Mouse (Mus musculus): ENCODE data around the gene Clybl.

Gene Clybl

GRCm38 (mm10) chr14:122305132-122305531, 123.6 kb downstream of the Clybl start:
- DNase-seq (ENCODE audit: low spot score), result no peak

GRCm38 (mm10) chr14:122312415-122312814, 130.9 kb downstream of the Clybl start:
- DNase-seq (ENCODE audit: low spot score), result no peak

- no peak for DNase-seq (ENCODE audit: low spot score)
These were observed 131.8 kb downstream of the Clybl start for GRCm38 (mm10) chr14:122313328-122313727.

- no peak for DNase-seq (ENCODE audit: low spot score)
These were observed 134.2 kb downstream of the Clybl start for GRCm38 (mm10) chr14:122315743-122316142.

GRCm38 (mm10) chr14:122322136-122322535, 140.6 kb downstream of the Clybl start:
- DNase-seq (ENCODE audit: low spot score), result peak; percentile 22

GRCm38 (mm10) chr14:122323838-122324458, 142.4 kb downstream of the Clybl start:
- DNase-seq (ENCODE audit: low spot score), result no peak

GRCm38 (mm10) chr14:122330136-122330535, 148.6 kb downstream of the Clybl start:
- DNase-seq (ENCODE audit: low spot score), result no peak

- DNase-seq (ENCODE audit: low spot score), result no peak
These were observed 149.2 kb downstream of the Clybl start for GRCm38 (mm10) chr14:122330716-122331115.

- no peak for DNase-seq (ENCODE audit: low spot score)
These were observed 150.3 kb downstream of the Clybl start for GRCm38 (mm10) chr14:122331635-122332460.

GRCm38 (mm10) chr14:122336957-122337356, 155.5 kb downstream of the Clybl start:
- no peak for DNase-seq (ENCODE audit: low spot score)

- no peak for DNase-seq (ENCODE audit: low spot score)
These were observed 157.3 kb downstream of the Clybl start for GRCm38 (mm10) chr14:122338784-122339183.

- no peak for DNase-seq (ENCODE audit: low spot score)
These were observed 158.6 kb downstream of the Clybl start for GRCm38 (mm10) chr14:122340141-122340540.

- no peak for DNase-seq (ENCODE audit: low spot score)
These were observed 160.3 kb downstream of the Clybl start for GRCm38 (mm10) chr14:122341591-122342360.

GRCm38 (mm10) chr14:122344272-122345224, 163.0 kb downstream of the Clybl start:
- DNase-seq (ENCODE audit: low spot score), result no peak

GRCm38 (mm10) chr14:122348069-122348468, 166.6 kb downstream of the Clybl start:
- no peak for DNase-seq (ENCODE audit: low spot score)

- no peak for DNase-seq (ENCODE audit: low spot score)
These were observed 167.8 kb downstream of the Clybl start for GRCm38 (mm10) chr14:122349326-122349725.

- DNase-seq (ENCODE audit: low spot score), result no peak
These were observed 168.3 kb downstream of the Clybl start for GRCm38 (mm10) chr14:122349761-122350160.

GRCm38 (mm10) chr14:122350766-122351165, 169.3 kb downstream of the Clybl start:
- no peak for DNase-seq (ENCODE audit: low spot score)

- no peak for DNase-seq (ENCODE audit: low spot score)
These were observed 175.8 kb downstream of the Clybl start for GRCm38 (mm10) chr14:122357316-122357715.

GRCm38 (mm10) chr14:122358592-122358991, 177.1 kb downstream of the Clybl start:
- no peak for DNase-seq (ENCODE audit: low spot score)

GRCm38 (mm10) chr14:122359136-122359905, 177.8 kb downstream of the Clybl start:
- no peak for DNase-seq (ENCODE audit: low spot score)

Data from ovary, postnatal 36 days (tissue).